Mouse (Mus musculus) hindbrain, embryonic 16.5 days (tissue): ENCODE data around the gene Rb1. TPM values are rescaled to one million over a fixed set of nuclear protein-coding genes. Genes with fewer than 3 reads are reported as not detected.
A peak's percentile ranks its signal among the peaks of the same experiment; 100 is the strongest.

ENCODE experiments used
- ATAC-seq: fragments of 200-750 bp; cut with Nextera tagmentation; 2 replicates; pipeline ENCODE4 v1.8.0; 2017; ENCODE audit warnings: moderate TSS enrichment, moderate library complexity
- H3K27ac ChIP-seq: fragments of 300-500 bp; sonication (generic); 2 replicates; pipeline ENCODE4 v1.5.1; 2014; ENCODE audit warnings: low read depth, mild to moderate bottlenecking, control low read depth, low read length, moderate library complexity
- H3K27me3 ChIP-seq: fragments of 300-500 bp; sonication (generic); replicated peaks from 2 replicates; pipeline ENCODE4 v1.6.1; 2014; ENCODE audit warnings: low read length; ENCODE audit not compliant: control insufficient read depth, insufficient read depth
- H3K36me3 ChIP-seq: fragments of 300-500 bp; sonication (generic); 2 replicates; pipeline ENCODE4 v1.6.1; 2014; ENCODE audit warnings: mild to moderate bottlenecking, low read length, moderate library complexity, mixed read lengths; ENCODE audit not compliant: control insufficient read depth, insufficient read depth
- H3K4me1 ChIP-seq: fragments of 300-500 bp; sonication (generic); 2 replicates; pipeline ENCODE4 v1.6.1; 2014; ENCODE audit warnings: low read depth, low read length; ENCODE audit not compliant: control insufficient read depth, insufficient read depth
- H3K4me2 ChIP-seq: fragments of 300-500 bp; sonication (generic); 2 replicates; pipeline ENCODE4 v1.6.1; 2014; ENCODE audit warnings: mild to moderate bottlenecking, low read length, control low read depth, moderate library complexity
- H3K4me3 ChIP-seq: fragments of 300-500 bp; sonication (generic); 2 replicates; pipeline ENCODE4 v1.5.1; 2014; ENCODE audit warnings: mild to moderate bottlenecking, low read length, control low read depth, moderate library complexity
- H3K9ac ChIP-seq: fragments of 300-500 bp; sonication (generic); 2 replicates; pipeline ENCODE4 v1.6.1; 2014; ENCODE audit warnings: low read depth, mild to moderate bottlenecking, control low read depth, low read length, moderate library complexity
- H3K9me3 ChIP-seq: fragments of 300-500 bp; sonication (generic); 2 replicates; pipeline ENCODE4 v1.6.1; 2014; ENCODE audit warnings: mild to moderate bottlenecking, low read length, moderate library complexity; ENCODE audit not compliant: control insufficient read depth
- WGBS: fragments of 180-500 bp; shearing (Covaris S2); extraction: QIAGEN DNeasy Blood & Tissue Kit; methylation state at CpG from one replicate; pipeline ENCODE4 v1.1.7; 2014; 5-methylcytosine and 5-hydroxymethylcytosine counted together
- polyA plus RNA-seq: library from polyadenylated mRNA; unstranded; fragments of >200 nt; fragmentation: Nextera tagmentation; extraction: Ambion mirVana; gene quantifications from 2 replicates; pipeline ENCODE4 v1.2.1, GENCODE M21; 2015

The Rb1 gene
- polyA plus RNA-seq, 1 experiment from 2014 or later: 20.4 TPM

DNA sequence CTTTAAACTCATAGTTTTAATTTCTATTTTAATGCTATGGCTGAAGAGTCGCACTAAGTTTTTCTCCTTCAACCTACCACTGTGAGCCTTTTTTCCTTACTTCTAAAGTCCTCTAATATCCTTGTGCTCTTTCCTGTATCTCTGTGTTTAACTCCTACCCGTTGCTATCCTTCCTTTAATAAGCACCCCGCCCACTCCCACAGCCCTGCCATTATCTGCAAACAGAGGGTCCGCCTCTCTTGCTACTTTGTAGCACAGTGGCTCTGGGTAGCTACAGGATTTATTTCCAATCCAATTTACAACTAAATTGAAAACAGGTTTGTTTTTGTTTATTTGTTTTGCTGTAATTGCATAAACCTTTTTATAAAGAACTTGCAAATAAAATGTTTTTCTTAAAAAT lies 23.8 kb downstream of the Rb1 start:
- Histone ChIP-seq H3K27ac (no peak overlapping the region), H3K4me2 (no peak overlapping the region), H3K4me1 (no peaks in the 10 kb centered on the region), H3K9me3 (no peaks in the 10 kb centered on the region), H3K9ac (no peak overlapping the region), H3K36me3 (no peaks in the 10 kb centered on the region), H3K4me3 (no peak overlapping the region), H3K27me3 (no peaks in the 10 kb centered on the region)
- no peak for ATAC-seq
- 70% methylated on average over 4 of the region's 4 CpGs for WGBS

- WGBS: 86% methylated on average over 2 of the region's 2 CpGs
- Histone ChIP-seq H3K9me3 (no peaks in the 10 kb centered on the region), H3K4me2 (no peak overlapping the region), H3K9ac (no peak overlapping the region), H3K27ac (no peak overlapping the region), H3K27me3 (no peaks in the 10 kb centered on the region), H3K4me1 (no peaks in the 10 kb centered on the region), H3K36me3 (no peaks in the 10 kb centered on the region), H3K4me3 (no peak overlapping the region)
- ATAC-seq: no peak
Measured at GRCm38 (mm10) chr14:73295512-73295911, 30.1 kb downstream of the Rb1 start.

GRCm38 (mm10) chr14:73293616-73294015 lies 32.0 kb downstream of the Rb1 start:
- Histone ChIP-seq H3K36me3 (no peaks in the 10 kb centered on the region), H3K27ac (no peak overlapping the region), H3K4me1 (no peaks in the 10 kb centered on the region), H3K27me3 (no peaks in the 10 kb centered on the region), H3K9ac (no peak overlapping the region), H3K9me3 (no peaks in the 10 kb centered on the region), H3K4me2 (no peak overlapping the region), H3K4me3 (no peak overlapping the region)
- ATAC-seq: no peak
- 96% methylated on average over 2 of the region's 2 CpGs for WGBS

DNA sequence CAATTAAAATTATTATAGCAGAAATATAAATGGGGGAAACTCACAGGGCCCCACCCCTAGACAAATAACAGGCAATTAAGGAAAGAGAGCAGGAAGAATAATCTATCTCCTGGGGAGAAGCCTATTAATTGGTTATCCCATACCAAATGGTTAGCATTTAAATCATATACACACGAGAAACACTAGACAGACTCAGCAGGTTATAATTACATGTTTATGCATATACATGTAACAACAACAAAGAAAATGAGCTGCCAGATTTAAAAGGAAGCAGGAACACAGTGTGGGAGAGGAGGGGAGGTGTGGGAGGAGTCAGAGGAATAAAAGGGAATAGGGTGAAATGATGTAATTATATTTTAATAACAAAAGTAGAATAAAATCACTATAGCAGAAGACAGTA lies 33.2 kb downstream of the Rb1 start:
- H3K4me2 ChIP-seq: no peak overlapping the region
- no peak overlapping the region for H3K9ac ChIP-seq
- H3K36me3 ChIP-seq: no peaks in the 10 kb centered on the region
- WGBS: 31% methylated on average over 1 of the region's 1 CpGs
- no peak overlapping the region for H3K4me3 ChIP-seq
- H3K27me3 ChIP-seq: no peaks in the 10 kb centered on the region
- no peak overlapping the region for H3K27ac ChIP-seq
- no peaks in the 10 kb centered on the region for H3K4me1 ChIP-seq
- no peak for ATAC-seq
- no peaks in the 10 kb centered on the region for H3K9me3 ChIP-seq

GRCm38 (mm10) chr14:73289915-73290314 lies 35.7 kb downstream of the Rb1 start:
- 98% methylated on average over 2 of the region's 2 CpGs for WGBS
- Histone ChIP-seq H3K36me3 (no peaks in the 10 kb centered on the region), H3K9me3 (no peaks in the 10 kb centered on the region), H3K4me2 (no peak overlapping the region), H3K4me1 (no peaks in the 10 kb centered on the region), H3K27me3 (no peaks in the 10 kb centered on the region), H3K9ac (no peak overlapping the region), H3K27ac (no peak overlapping the region), H3K4me3 (no peak overlapping the region)
- ATAC-seq: no peak

DNA sequence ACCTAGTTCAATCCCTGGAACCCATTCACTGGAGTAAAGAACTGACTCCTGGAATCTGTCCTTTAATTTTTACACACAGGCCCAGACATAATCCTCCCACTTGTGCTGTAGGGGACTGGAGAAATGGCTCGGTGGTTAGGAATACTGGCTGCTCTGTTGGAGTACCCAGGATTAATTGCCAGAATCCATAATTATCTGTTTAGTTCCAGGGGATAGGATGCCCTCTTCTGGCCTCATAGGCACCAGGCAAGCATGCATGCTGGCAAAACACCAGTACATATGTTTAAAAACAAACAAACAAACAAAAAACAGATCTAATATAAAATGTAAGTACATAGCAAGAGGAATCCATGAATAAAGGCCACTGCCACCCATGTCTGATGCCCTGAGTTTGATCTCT lies 44.6 kb downstream of the Rb1 start:
- Histone ChIP-seq H3K4me1 (no peaks in the 10 kb centered on the region), H3K4me2 (no peak overlapping the region), H3K36me3 (peaks cover 2% of the 10 kb centered on the region; the same call in 1 of the 2 replicates), H3K9me3 (no peaks in the 10 kb centered on the region), H3K27me3 (no peaks in the 10 kb centered on the region), H3K9ac (no peak overlapping the region), H3K4me3 (no peak overlapping the region), H3K27ac (no peak overlapping the region)
- ATAC-seq: peak; percentile 42; the same call in 1 of the 2 replicates
- WGBS: 14% methylated on average over 1 of the region's 1 CpGs

- H3K4me1 ChIP-seq: no peaks in the 10 kb centered on the region
- H3K4me3 ChIP-seq: no peak overlapping the region
- no peak overlapping the region for H3K9ac ChIP-seq
- peaks cover 5% of the 10 kb centered on the region; the same call in 1 of the 2 replicates for H3K36me3 ChIP-seq
- ATAC-seq: no peak
- no peak overlapping the region for H3K4me2 ChIP-seq
- H3K27ac ChIP-seq: no peak overlapping the region
- 84% methylated on average over 6 of the region's 6 CpGs for WGBS
- no peaks in the 10 kb centered on the region for H3K27me3 ChIP-seq
- H3K9me3 ChIP-seq: no peaks in the 10 kb centered on the region
Measured at GRCm38 (mm10) chr14:73279096-73279495, 46.5 kb downstream of the Rb1 start.

GRCm38 (mm10) chr14:73271807-73272206 lies 53.8 kb downstream of the Rb1 start:
- H3K4me2 ChIP-seq: no peak overlapping the region
- ATAC-seq: no peak

GRCm38 (mm10) chr14:73266166-73266565 lies 59.5 kb downstream of the Rb1 start:
- Histone ChIP-seq H3K4me1 (no peaks in the 10 kb centered on the region), H3K27ac (no peak overlapping the region), H3K4me2 (no peak overlapping the region), H3K36me3 (peaks cover 12% of the 10 kb centered on the region), H3K9ac (no peak overlapping the region), H3K4me3 (no peak overlapping the region), H3K9me3 (peaks cover 6% of the 10 kb centered on the region), H3K27me3 (no peaks in the 10 kb centered on the region)
- no peak for ATAC-seq
- 84% methylated on average over 3 of the region's 3 CpGs for WGBS

More at GRCm38 (mm10) chr14:73271807-73272206, 53.8 kb downstream of the Rb1 start:
- Histone ChIP-seq H3K4me3 (no peak overlapping the region), H3K36me3 (peaks cover 3% of the 10 kb centered on the region; the same call in 1 of the 2 replicates), H3K9me3 (no peaks in the 10 kb centered on the region), H3K27me3 (no peaks in the 10 kb centered on the region), H3K27ac (no peak overlapping the region), H3K9ac (no peak overlapping the region), H3K4me1 (no peaks in the 10 kb centered on the region)
- WGBS: 32% methylated on average over 5 of the region's 5 CpGs

- no peak overlapping the region for H3K4me2 ChIP-seq
- H3K4me1 ChIP-seq: no peaks in the 10 kb centered on the region
- no peak overlapping the region for H3K9ac ChIP-seq
- H3K9me3 ChIP-seq: peaks cover 6% of the 10 kb centered on the region
- no peak for ATAC-seq
- 95% methylated on average over 9 of the region's 9 CpGs for WGBS
- H3K27me3 ChIP-seq: no peaks in the 10 kb centered on the region
- H3K4me3 ChIP-seq: no peak overlapping the region
- H3K27ac ChIP-seq: no peak overlapping the region
- H3K36me3 ChIP-seq: peaks cover 12% of the 10 kb centered on the region
Measured at GRCm38 (mm10) chr14:73262210-73262609, 63.4 kb downstream of the Rb1 start.
